18 mouse cellular contexts compared by ENCODE assay signal in the genomic region with DNA sequence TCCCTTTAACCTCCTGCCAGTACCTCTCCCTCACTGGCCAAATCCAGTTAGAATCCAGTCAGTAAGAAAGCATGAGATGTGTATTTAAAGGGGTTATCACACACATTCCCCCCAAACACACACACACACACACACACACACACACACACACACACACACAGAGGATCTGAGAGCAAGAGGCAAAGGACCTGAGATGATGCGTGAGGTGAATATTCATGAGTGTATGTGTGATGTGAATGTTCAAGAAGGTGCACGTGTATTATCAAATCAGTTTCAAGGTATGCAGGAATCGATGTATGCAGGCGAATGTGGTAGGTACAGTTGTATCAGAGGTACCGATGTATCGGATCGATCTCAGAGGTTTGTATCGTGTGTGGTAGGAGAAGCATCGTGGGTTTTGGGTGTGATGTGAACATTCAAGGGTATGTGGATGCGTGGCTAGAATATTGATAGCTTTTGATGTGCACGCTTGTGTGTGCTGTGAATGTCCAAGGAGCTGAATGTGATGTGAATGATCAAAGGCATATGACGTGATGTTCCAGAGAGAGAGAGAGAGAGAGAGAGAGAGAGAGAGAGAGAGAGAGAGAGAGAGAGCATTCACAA. TPM values are rescaled to one million over a fixed set of nuclear protein-coding genes. Genes with fewer than 3 reads are reported as not detected.
A peak's percentile ranks its signal among the peaks of the same experiment; 100 is the strongest.
DNase-seq lines count a peak whose midpoint lies in the region; ATAC-seq and TF ChIP-seq lines count a peak whose summit lies in the region.
"Had no signal": no experiment of that assay in that cellular context is flagged by ENCODE, and none has a peak within 500 bp of the region (broad histone marks: within the 10 kb centered on the region; RNA-seq: fewer than 3 reads in every experiment).

No protein-coding gene starts in this region.

- H3K9me3 ChIP-seq in heart, embryonic 12.5 days (replicated peaks), result 0 out of 2 replicates have a peak, but pooled peaks cover 3% of the 10 kb centered on the region
- no peaks in the 10 kb centered on the region for H3K9me3 ChIP-seq in midbrain, embryonic 13.5 days
- H3K9me3 ChIP-seq in midbrain, embryonic 10.5 days (replicated peaks), result no peaks in the 10 kb centered on the region
- H3K9me3 ChIP-seq in hindbrain, postnatal 0 days (ENCODE audit: low read length), result no peaks in the 10 kb centered on the region
- H3K9me3 ChIP-seq: embryonic facial prominence, embryonic 10.5 days; heart, embryonic 13.5 days had no signal

- H3K4me2 ChIP-seq in heart, embryonic 12.5 days, result no peak overlapping the region
- no peak overlapping the region for H3K4me2 ChIP-seq in midbrain, embryonic 13.5 days (replicated peaks)
- no peak overlapping the region for H3K4me2 ChIP-seq in hindbrain, postnatal 0 days (ENCODE audit: low read depth, low read length)
- H3K4me2 ChIP-seq: heart, embryonic 13.5 days had no signal

- ATAC-seq in heart, embryonic 12.5 days (ENCODE audit: insufficient number of reproducible peaks, low FRiP score), result no peak
- ATAC-seq in midbrain, embryonic 13.5 days, result peak; percentile 59
- ATAC-seq in hindbrain, postnatal 0 days, result peak; percentile 67
- ATAC-seq in inflammation-experienced regulatory T-cells, adult 6 months, result no peak
- ATAC-seq: activated CD4-positive, CD25-positive, alpha-beta regulatory T cell, adult 4 months; forebrain, embryonic 16.5 days; intestine, postnatal 0 days; Patski had no signal

- H3K4me3 ChIP-seq in heart, embryonic 12.5 days, result no peak overlapping the region
- no peak overlapping the region for H3K4me3 ChIP-seq in midbrain, embryonic 13.5 days (replicated peaks)
- H3K4me3 ChIP-seq in midbrain, embryonic 10.5 days, result no peak overlapping the region
- H3K4me3 ChIP-seq in hindbrain, postnatal 0 days (ENCODE audit: low read length), result no peak overlapping the region
- H3K4me3 ChIP-seq: embryonic facial prominence, embryonic 10.5 days; heart, embryonic 13.5 days had no signal

- H3K27me3 ChIP-seq in heart, embryonic 12.5 days (replicated peaks), result no peaks in the 10 kb centered on the region
- 0 out of 2 replicates have a peak, but pooled peaks cover 2% of the 10 kb centered on the region for H3K27me3 ChIP-seq in midbrain, embryonic 13.5 days
- peaks cover 10% of the 10 kb centered on the region for H3K27me3 ChIP-seq in midbrain, embryonic 10.5 days (ENCODE audit: low read depth, poor library complexity, severe bottlenecking)
- no peaks in the 10 kb centered on the region for H3K27me3 ChIP-seq in hindbrain, postnatal 0 days (ENCODE audit: insufficient read depth, low read length)
- H3K27me3 ChIP-seq: Patski had no signal

- no peak overlapping the region for H3K27ac ChIP-seq in heart, embryonic 12.5 days (ENCODE audit: poor library complexity, severe bottlenecking)
- peak overlapping the region; percentile 71 for H3K27ac ChIP-seq in midbrain, embryonic 13.5 days
- H3K27ac ChIP-seq in midbrain, embryonic 10.5 days (replicated peaks), result no peak overlapping the region
- H3K27ac ChIP-seq in hindbrain, postnatal 0 days, result no peak overlapping the region
- H3K27ac ChIP-seq: embryonic facial prominence, embryonic 10.5 days; heart, embryonic 13.5 days had no signal

- TF ChIP-seq CTCF in hindbrain, postnatal 0 days (IDR thresholded peaks at IDR 0.05; ENCODE audit: low read depth), result no peak

- DNase-seq in heart, adult 11 months, result peak; percentile 37
- DNase-seq in midbrain, embryonic 10.5 days (ENCODE audit: low spot score), result no peak
- DNase-seq in hindbrain, postnatal 0 days (ENCODE audit: low spot score), result peak; percentile 56
- DNase-seq in thymus, postnatal 25 days, result no peak
- DNase-seq: adrenal gland, postnatal 14 days; cerebellum, adult 2 months; cerebellum, postnatal 10 days; gastrocnemius, postnatal 14 days; heart, postnatal 36 days had no signal

- no peaks in the 10 kb centered on the region for H3K4me1 ChIP-seq in heart, embryonic 12.5 days (replicated peaks)
- peaks cover 4% of the 10 kb centered on the region; the same call in 1 of the 2 replicates for H3K4me1 ChIP-seq in midbrain, embryonic 13.5 days (replicated peaks)
- no peaks in the 10 kb centered on the region; the same call in 1 of the 2 replicates for H3K4me1 ChIP-seq in midbrain, embryonic 10.5 days
- peaks cover 3% of the 10 kb centered on the region; the same call in 1 of the 2 replicates for H3K4me1 ChIP-seq in hindbrain, postnatal 0 days (ENCODE audit: insufficient read depth, low read length)
- H3K4me1 ChIP-seq: embryonic facial prominence, embryonic 10.5 days; heart, embryonic 13.5 days had no signal

- WGBS in heart, embryonic 12.5 days, result 82% methylated on average over 12 of the region's 12 CpGs
- 74% methylated on average over 12 of the region's 12 CpGs for WGBS in midbrain, embryonic 13.5 days
- WGBS in midbrain, embryonic 10.5 days, result 88% methylated on average over 12 of the region's 12 CpGs
- 79% methylated on average over 12 of the region's 12 CpGs for WGBS in hindbrain, postnatal 0 days

- no peak overlapping the region for H3K9ac ChIP-seq in heart, embryonic 12.5 days
- H3K9ac ChIP-seq in midbrain, embryonic 13.5 days (replicated peaks), result no peak overlapping the region
- H3K9ac ChIP-seq in hindbrain, postnatal 0 days (replicated peaks; ENCODE audit: low read length), result no peak overlapping the region
- H3K9ac ChIP-seq: heart, embryonic 13.5 days had no signal

- peaks cover 5% of the 10 kb centered on the region for H3K36me3 ChIP-seq in heart, embryonic 12.5 days
- H3K36me3 ChIP-seq in midbrain, embryonic 13.5 days, result peaks cover 6% of the 10 kb centered on the region
- peaks cover 7% of the 10 kb centered on the region for H3K36me3 ChIP-seq in midbrain, embryonic 10.5 days
- H3K36me3 ChIP-seq in hindbrain, postnatal 0 days (ENCODE audit: insufficient read depth, low read length), result peaks cover 5% of the 10 kb centered on the region; the same call in 1 of the 2 replicates

RNA-seq across cellular contexts. Expression of a gene that starts 14.9 kb away (rescaled TPM):
- polyA plus RNA-seq in heart, embryonic 12.5 days (2016; fragmentation: Nextera tagmentation; extraction: Ambion mirVana), result 49.2 and 53.3 TPM in 2 replicates
- polyA plus RNA-seq in midbrain, embryonic 13.5 days (2015; fragmentation: Nextera tagmentation; extraction: Ambion mirVana), result 73.1 and 79.1 TPM in 2 replicates
- 91.4 and 97.8 TPM in 2 replicates for polyA plus RNA-seq in midbrain, embryonic 10.5 days (2016; fragmentation: Nextera tagmentation; extraction: Ambion mirVana)
- 48.8 and 56.8 TPM in 2 replicates for total RNA-seq in hindbrain, postnatal 0 days (2014; rRNA removed)
- polyA plus RNA-seq in hindbrain, postnatal 0 days (2015; fragmentation: Nextera tagmentation; extraction: Ambion mirVana), result 60.6 and 63.4 TPM in 2 replicates
- polyA plus RNA-seq in inflammation-experienced regulatory T-cells, adult 6 months (2017; shearing (Covaris generic)), result 10 to 100 TPM; 54.8 to 58.3 (median 57.1) TPM

RNA-seq across cellular contexts. Expression of a gene that starts 15.3 kb away (rescaled TPM):
- 62.2 and 62.6 TPM in 2 replicates for polyA plus RNA-seq in heart, embryonic 12.5 days (2016; fragmentation: Nextera tagmentation; extraction: Ambion mirVana)
- 58.6 and 64.2 TPM in 2 replicates for polyA plus RNA-seq in midbrain, embryonic 13.5 days (2015; fragmentation: Nextera tagmentation; extraction: Ambion mirVana)
- polyA plus RNA-seq in midbrain, embryonic 10.5 days (2016; fragmentation: Nextera tagmentation; extraction: Ambion mirVana), result 75.5 and 87.7 TPM in 2 replicates
- 23.3 and 26.7 TPM in 2 replicates for total RNA-seq in hindbrain, postnatal 0 days (2014; rRNA removed)
- polyA plus RNA-seq in hindbrain, postnatal 0 days (2015; fragmentation: Nextera tagmentation; extraction: Ambion mirVana), result 71.2 and 71.4 TPM in 2 replicates
- 10 to 100 TPM; 71.8 to 77.0 (median 73.2) TPM for polyA plus RNA-seq in inflammation-experienced regulatory T-cells, adult 6 months (2017; shearing (Covaris generic))

RNA-seq across cellular contexts. Expression of a gene that starts 30.2 kb away (rescaled TPM):
- 0.49 and 0.74 TPM in 2 replicates for polyA plus RNA-seq in heart, embryonic 12.5 days (2016; fragmentation: Nextera tagmentation; extraction: Ambion mirVana)
- 15.8 and 18.3 TPM in 2 replicates for polyA plus RNA-seq in midbrain, embryonic 13.5 days (2015; fragmentation: Nextera tagmentation; extraction: Ambion mirVana)
- 2.1 and 2.7 TPM in 2 replicates for polyA plus RNA-seq in midbrain, embryonic 10.5 days (2016; fragmentation: Nextera tagmentation; extraction: Ambion mirVana)
- total RNA-seq in hindbrain, postnatal 0 days (2014; rRNA removed), result 88.4 and 90.8 TPM in 2 replicates
- 23.5 and 24.5 TPM in 2 replicates for polyA plus RNA-seq in hindbrain, postnatal 0 days (2015; fragmentation: Nextera tagmentation; extraction: Ambion mirVana)
- polyA plus RNA-seq in inflammation-experienced regulatory T-cells, adult 6 months (2017; shearing (Covaris generic)), result 10 to 100 TPM in 2 of 3 experiments, 1 to 10 TPM in 1; 9.2 to 15.0 (median 13.5) TPM

Comparison
In these comparisons a context has a peak if more than half of its experiments do, and no peak if none do; other contexts are left out.
1. DNase-seq: peak in heart, adult 11 months (single experiment) and hindbrain, postnatal 0 days (single experiment); none in midbrain, embryonic 10.5 days (single experiment) and thymus, postnatal 25 days (single experiment).
2. ATAC-seq: peak in midbrain, embryonic 13.5 days (single experiment) and hindbrain, postnatal 0 days (single experiment); none in heart, embryonic 12.5 days (single experiment) and inflammation-experienced regulatory T-cells, adult 6 months (single experiment).